9 mouse cellular contexts compared by ENCODE assay signal in the genomic region with DNA sequence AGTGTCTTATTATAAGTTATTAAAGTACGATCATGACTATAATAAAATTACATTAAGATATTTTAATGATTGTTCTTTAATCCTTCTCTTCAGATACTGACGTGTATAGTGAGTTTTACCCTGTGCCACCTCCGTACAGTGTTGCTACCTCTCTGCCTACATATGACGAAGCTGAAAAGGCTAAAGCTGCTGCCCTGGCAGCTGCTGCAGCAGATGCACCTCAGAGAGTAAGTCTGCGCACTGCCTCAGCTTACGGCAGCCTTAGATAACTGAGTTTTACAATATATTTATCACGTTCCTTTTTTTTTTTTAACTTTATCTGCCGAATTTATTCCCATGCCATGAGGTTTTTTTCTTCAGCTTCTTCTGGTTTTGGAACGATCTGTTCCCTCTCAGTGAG.
"Had no signal": no experiment of that assay in that cellular context is flagged by ENCODE, and none has a peak within 500 bp of the region (broad histone marks: within the 10 kb centered on the region; RNA-seq: fewer than 3 reads in every experiment).

No protein-coding gene starts in this region.

- ATAC-seq: midbrain, embryonic 16.5 days had no signal

- DNase-seq: lung, adult 18-20 months; lung, embryonic 14.5 days; lung, postnatal 10 days; lung, postnatal 4 days; midbrain, embryonic 14.5 days; thymus, adult 18-20 months; thymus, postnatal 14 days; thymus, postnatal 36 days had no signal
